Mouse (Mus musculus): Measurements from ENCODE around the gene Slc29a1.
A peak's percentile ranks its signal among the peaks of the same experiment; 100 is the strongest.

DNA sequence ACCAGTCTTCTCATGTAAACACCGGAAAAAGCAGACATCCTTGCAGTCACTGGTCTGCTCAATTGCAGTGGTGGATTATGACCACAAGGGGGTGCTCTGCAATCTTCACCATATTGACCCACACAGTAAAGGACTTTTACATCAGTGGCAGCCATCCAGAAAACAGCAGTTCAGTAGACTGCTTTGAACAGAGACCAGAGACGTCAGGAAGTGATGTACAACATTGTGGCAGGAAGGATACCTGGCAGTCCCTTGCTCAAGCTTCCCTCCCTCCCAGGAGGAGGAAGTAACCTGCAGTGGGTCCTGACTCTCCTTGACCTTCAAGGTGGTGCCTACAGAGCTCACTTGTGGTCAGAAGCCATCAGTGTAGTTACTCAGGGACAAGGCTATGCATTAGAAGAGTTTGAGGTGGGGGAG lies 17.8 kb downstream of the Slc29a1 start:
- TF ChIP-seq POLR2A (IDR thresholded peaks at IDR 0.05; ENCODE audit: borderline replicate concordance, extremely low read depth, insufficient read depth, insufficient read length, poor library complexity, severe bottlenecking) (no peak), CTCF (IDR thresholded peaks at IDR 0.05; ENCODE audit: borderline replicate concordance, extremely low read depth, insufficient read depth, insufficient read length) (peak; percentile 82; the same call in 1 of the 2 replicates)
